Mouse (Mus musculus) intestine, embryonic 14.5 days (tissue): ENCODE data around the gene Vsig10. TPM values are rescaled to one million over a fixed set of nuclear protein-coding genes. Genes with fewer than 3 reads are reported as not detected.

Source experiments
- ATAC-seq: fragments of 200-750 bp; cut with Nextera tagmentation; replicated peaks from 2 replicates; pipeline ENCODE4 v1.8.0; 2017; ENCODE audit warnings: low read depth, moderate number of reproducible peaks, moderate TSS enrichment, moderate library complexity; ENCODE audit not compliant: low FRiP score, low TSS enrichment
- DNase-seq: peaks from one replicate; pipeline ENCODE4 v3.0.0-alpha.2; 2018; ENCODE audit warnings: low spot score
- H3K27ac ChIP-seq: fragments of 300-500 bp; sonication (generic); 2 replicates; pipeline ENCODE4 v1.5.1; 2014; ENCODE audit warnings: low read depth, mild to moderate bottlenecking, control low read depth
- H3K27me3 ChIP-seq: fragments of 300-500 bp; sonication (generic); replicated peaks from 2 replicates; pipeline ENCODE4 v1.6.1; 2014; ENCODE audit warnings: low read length, control low read depth; ENCODE audit not compliant: control insufficient read depth, insufficient read depth
- H3K36me3 ChIP-seq: fragments of 300-500 bp; sonication (generic); 2 replicates; pipeline ENCODE4 v1.6.1; 2014; ENCODE audit warnings: low read length, control low read depth; ENCODE audit not compliant: control insufficient read depth, insufficient read depth
- H3K4me1 ChIP-seq: fragments of 300-500 bp; sonication (generic); replicated peaks from 2 replicates; pipeline ENCODE4 v1.6.1; 2014; ENCODE audit warnings: low read length, control low read depth, mixed read lengths; ENCODE audit not compliant: control insufficient read depth, insufficient read depth
- H3K4me2 ChIP-seq: fragments of 300-500 bp; sonication (generic); 2 replicates; pipeline ENCODE4 v1.6.1; 2014; ENCODE audit warnings: low read length
- H3K4me3 ChIP-seq: fragments of 300-500 bp; sonication (generic); 2 replicates; pipeline ENCODE4 v1.5.1; 2014; ENCODE audit warnings: low read depth, low read length, control low read depth, mixed read lengths
- H3K9ac ChIP-seq: fragments of 300-500 bp; sonication (generic); 2 replicates; pipeline ENCODE4 v1.6.1; 2014; ENCODE audit warnings: mild to moderate bottlenecking, low read length
- H3K9me3 ChIP-seq: fragments of 300-500 bp; sonication (generic); 2 replicates; pipeline ENCODE4 v1.6.1; 2016; ENCODE audit warnings: low read length, control low read depth; ENCODE audit not compliant: control insufficient read depth
- WGBS: fragments of 180-500 bp; shearing (Covaris S2); extraction: QIAGEN DNeasy Blood & Tissue Kit; methylation state at CpG from one replicate; pipeline ENCODE4 v1.1.7; 2014; 5-methylcytosine and 5-hydroxymethylcytosine counted together
- polyA plus RNA-seq: library from polyadenylated mRNA; unstranded; fragments of >200 nt; fragmentation: Nextera tagmentation; extraction: Ambion mirVana; gene quantifications from 2 replicates; pipeline ENCODE4 v1.2.1, GENCODE M21; 2014

Vsig10 gene
- polyA plus RNA-seq, 1 experiment from 2014 or later = 10.0 TPM

DNA sequence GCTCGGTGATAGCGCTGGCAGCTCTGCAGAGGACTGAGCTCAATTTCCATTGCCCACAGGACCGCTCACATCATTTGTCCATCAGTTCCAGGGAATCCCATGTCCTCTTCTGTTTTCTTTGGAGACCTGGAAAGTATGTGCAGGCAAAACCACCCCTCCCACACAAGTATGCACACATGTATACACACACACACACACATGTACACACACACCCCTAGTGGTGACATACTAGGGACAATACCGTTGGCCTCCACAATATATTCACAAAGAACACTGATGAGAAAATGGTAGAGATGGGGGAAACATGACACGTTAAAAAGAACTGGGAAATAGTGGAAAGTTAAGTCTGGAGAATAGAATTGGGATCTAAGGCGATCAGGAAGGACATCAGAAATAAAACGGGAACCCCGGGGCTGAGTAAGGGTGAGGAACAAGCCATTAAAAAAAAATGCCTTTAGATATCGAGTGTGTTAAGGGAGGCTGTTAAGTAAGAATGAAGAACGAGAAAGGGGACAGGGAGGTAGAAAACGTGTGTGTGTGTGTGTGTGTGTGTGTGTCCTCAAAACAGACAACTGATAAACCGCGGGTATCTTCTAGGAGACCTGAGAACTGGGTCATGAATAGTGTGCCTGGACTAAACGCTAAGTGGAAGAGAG lies 36.9 kb downstream of the Vsig10 start:
- WGBS = 42% methylated on average over 14 of the region's 14 CpGs
- H3K9me3 ChIP-seq = no peaks in the 10 kb centered on the region
- peak overlapping the region; percentile 85; the same call in 1 of the 2 replicates for H3K27ac ChIP-seq
- H3K27me3 ChIP-seq = no peaks in the 10 kb centered on the region
- H3K4me3 ChIP-seq = peak overlapping the region; percentile 95; the same call in 1 of the 2 replicates
- H3K4me1 ChIP-seq = peaks cover 34% of the 10 kb centered on the region
- no peak overlapping the region for H3K9ac ChIP-seq
- H3K36me3 ChIP-seq = 0 out of 2 replicates have a peak, but pooled peaks cover 6% of the 10 kb centered on the region
- H3K4me2 ChIP-seq = peak overlapping the region; percentile 91
- DNase-seq (no peak), ATAC-seq (no peak)

DNA sequence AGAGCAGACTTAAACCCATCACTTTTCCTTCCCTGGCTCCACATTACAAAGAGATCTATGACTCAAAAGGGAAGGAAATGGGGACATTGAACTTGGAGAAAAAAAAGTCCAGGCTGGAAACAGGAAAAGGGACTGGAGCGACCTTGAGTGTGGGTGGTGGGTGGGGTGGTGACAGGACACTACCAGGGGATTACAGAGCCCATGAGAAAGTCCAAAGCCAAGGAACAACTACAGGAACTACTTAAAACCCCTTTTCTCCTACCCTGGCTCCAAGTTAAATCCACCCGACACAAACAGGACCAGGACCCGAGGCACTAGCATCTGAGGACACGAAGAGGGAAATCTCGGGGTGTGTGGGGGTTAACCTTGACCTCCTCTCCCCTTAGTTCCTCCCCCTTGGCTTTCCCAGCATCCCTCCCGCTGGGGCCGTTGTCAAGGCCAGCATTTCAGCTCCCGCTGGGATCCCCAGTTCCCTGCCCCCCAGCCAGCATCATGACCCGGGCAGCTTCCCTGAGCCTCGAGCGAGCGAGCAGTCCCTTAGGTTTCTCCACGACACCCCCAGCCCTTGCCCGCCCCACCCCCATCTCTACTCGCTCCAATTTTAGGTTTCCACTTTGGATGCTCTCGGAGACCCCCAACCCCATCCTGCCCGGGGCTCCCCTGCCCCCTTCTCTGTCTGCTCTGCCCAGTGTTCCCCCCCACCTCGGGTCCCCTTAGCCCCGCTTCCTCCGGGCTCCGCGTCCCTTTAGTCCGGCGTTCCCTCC lies 37.7 kb downstream of the Vsig10 start:
- H3K27ac ChIP-seq = peak overlapping the region; percentile 85
- peak overlapping the region; percentile 95 for H3K4me3 ChIP-seq
- under 1% methylated on average over 22 of the region's 24 CpGs for WGBS
- no peaks in the 10 kb centered on the region for H3K27me3 ChIP-seq
- no peaks in the 10 kb centered on the region for H3K9me3 ChIP-seq
- peak overlapping the region; percentile 84 for H3K9ac ChIP-seq
- H3K36me3 ChIP-seq = 0 out of 2 replicates have a peak, but pooled peaks cover 6% of the 10 kb centered on the region
- peak; percentile 79 for DNase-seq
- peak; percentile 14; the same call in 1 of the 2 replicates for ATAC-seq
- peaks cover 37% of the 10 kb centered on the region for H3K4me1 ChIP-seq
- peak overlapping the region; percentile 91 for H3K4me2 ChIP-seq

DNA sequence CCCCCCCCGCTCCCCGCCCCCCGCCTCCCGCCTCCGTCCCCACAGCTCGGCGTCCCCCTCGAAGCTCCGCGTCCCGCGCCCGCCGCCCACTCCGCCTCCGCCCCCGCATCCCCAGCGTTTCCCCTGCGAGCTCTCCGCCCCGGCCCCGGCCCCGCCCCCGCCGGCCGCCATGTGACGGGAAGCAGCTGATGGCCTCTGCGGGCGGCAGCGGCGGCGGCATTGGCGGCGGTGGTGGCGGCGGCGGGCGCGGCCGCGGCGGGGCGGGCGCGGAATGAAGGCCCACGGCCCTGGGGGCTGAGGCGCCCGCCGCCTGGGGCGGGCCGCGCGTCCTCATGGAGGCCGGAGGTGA lies 38.2 kb downstream of the Vsig10 start, which contains the start of gene Wsb2:
Gene Wsb2 (plus strand): TSS at position 176 of the 349 bp plus-strand sequence.
- H3K9ac ChIP-seq = peak within 1 kb of the TSS; percentile 84
- H3K4me3 ChIP-seq = peak within 1 kb of the TSS; percentile 95
- peak; percentile 88 for DNase-seq
- peak; percentile 46; the same call in 1 of the 2 replicates for ATAC-seq
- peak within 1 kb of the TSS; percentile 91 for H3K4me2 ChIP-seq
- no peaks in the 10 kb centered on the region for H3K9me3 ChIP-seq
- 2% methylated on average over 28 of the region's 54 CpGs for WGBS
- H3K36me3 ChIP-seq = 0 out of 2 replicates have a peak, but pooled peaks cover 6% of the 10 kb centered on the region
- peaks cover 39% of the 10 kb centered on the region for H3K4me1 ChIP-seq
- peak within 1 kb of the TSS; percentile 85 for H3K27ac ChIP-seq
- no peaks in the 10 kb centered on the region for H3K27me3 ChIP-seq

DNA sequence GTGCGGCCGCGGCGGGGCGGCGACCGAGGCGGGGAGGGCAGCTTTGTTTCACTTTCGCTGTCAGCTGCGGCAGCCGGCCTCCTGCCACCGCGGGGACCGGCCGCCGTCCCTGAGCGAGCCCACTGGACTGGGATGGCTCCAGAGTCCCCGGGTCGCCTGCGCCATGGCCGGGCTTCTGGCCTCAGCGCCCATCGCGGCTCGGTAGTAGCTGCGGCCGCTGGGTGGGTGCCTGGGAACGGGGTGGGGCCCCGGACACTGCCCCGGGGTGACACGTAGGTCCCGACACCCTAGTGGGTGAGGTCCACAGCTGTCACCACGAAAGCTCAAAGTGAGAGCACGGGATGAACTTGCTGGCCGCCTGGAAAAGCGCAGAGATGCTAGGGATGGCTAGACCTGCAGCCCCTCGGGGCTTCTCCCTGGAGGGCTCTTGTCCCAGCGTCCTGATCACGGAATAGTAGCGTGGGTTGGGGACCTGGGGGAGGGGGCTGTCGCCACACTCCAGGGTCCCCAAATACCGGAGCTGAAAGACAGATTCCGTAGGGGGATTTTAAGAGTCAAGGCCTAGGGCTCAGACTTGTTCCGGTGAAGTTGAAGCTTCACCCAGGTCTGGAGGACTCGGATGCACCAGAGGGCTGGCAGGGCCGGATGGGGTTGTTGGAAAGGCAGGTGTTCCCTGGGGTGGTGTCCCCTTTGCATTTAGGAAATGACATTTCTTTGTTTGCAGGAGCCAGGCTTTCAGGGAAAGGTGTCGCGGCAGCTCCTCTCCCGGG lies 38.8 kb downstream of the Vsig10 start:
- 0 out of 2 replicates have a peak, but pooled peaks cover 3% of the 10 kb centered on the region for H3K36me3 ChIP-seq
- H3K4me3 ChIP-seq = peak overlapping the region; percentile 95
- peak overlapping the region; percentile 84 for H3K9ac ChIP-seq
- DNase-seq (peak; percentile 80), ATAC-seq (peak; percentile 14; the same call in 1 of the 2 replicates)
- no peaks in the 10 kb centered on the region for H3K9me3 ChIP-seq
- peak overlapping the region; percentile 91 for H3K4me2 ChIP-seq
- H3K4me1 ChIP-seq = peaks cover 43% of the 10 kb centered on the region
- WGBS = under 1% methylated on average over 44 of the region's 49 CpGs
- H3K27me3 ChIP-seq = no peaks in the 10 kb centered on the region
- H3K27ac ChIP-seq = peak overlapping the region; percentile 85

DNA sequence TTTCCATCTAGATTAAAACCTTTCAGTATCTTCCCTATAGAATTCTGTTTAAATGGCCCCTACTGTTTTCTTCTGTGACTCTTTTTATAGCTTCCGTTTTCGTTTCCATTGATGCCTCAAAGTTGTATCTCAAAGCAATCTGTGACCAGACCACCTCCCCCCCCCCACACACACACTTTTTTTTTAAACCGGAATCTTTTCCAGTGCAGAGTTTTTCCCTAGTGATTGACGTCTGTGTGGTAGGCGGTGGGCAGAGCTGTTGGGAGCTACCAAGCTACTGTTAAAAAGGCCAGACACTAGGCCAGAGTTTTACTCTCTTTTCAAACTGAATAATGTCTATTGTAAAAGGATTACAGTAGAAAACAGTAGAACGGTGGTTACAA lies 39.4 kb downstream of the Vsig10 start:
- ATAC-seq (no peak), DNase-seq (no peak)
- H3K9ac ChIP-seq = peak overlapping the region; percentile 84
- H3K4me2 ChIP-seq = peak overlapping the region; percentile 91
- peak overlapping the region; percentile 85 for H3K27ac ChIP-seq
- no peaks in the 10 kb centered on the region for H3K9me3 ChIP-seq
- no peaks in the 10 kb centered on the region for H3K36me3 ChIP-seq
- peak overlapping the region; percentile 95 for H3K4me3 ChIP-seq
- H3K27me3 ChIP-seq = no peaks in the 10 kb centered on the region
- peaks cover 45% of the 10 kb centered on the region for H3K4me1 ChIP-seq
- 11% methylated on average over 6 of the region's 6 CpGs for WGBS

DNA sequence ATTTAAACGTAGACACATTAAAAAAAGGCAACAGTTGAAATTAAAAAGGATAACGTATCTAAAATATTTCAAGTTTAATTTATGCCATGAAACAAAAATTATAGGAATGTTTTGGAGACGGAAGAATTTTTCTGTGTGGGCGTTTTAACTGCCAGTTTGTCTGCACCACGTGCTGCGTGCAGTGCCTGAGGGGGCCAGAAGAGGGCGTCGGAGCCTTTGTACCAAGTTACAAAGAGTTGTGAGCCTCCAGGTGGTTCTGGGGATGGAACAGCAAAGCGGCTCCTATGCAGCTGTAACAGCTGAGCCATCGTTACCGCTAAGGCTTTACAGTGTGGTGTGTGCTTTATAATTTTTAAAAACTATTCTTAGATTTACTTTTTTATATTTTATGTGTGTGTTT lies 39.8 kb downstream of the Vsig10 start:
- H3K27ac ChIP-seq = no peak overlapping the region
- no peaks in the 10 kb centered on the region for H3K9me3 ChIP-seq
- H3K4me3 ChIP-seq = peak overlapping the region; percentile 95; the same call in 1 of the 2 replicates
- H3K4me1 ChIP-seq = peaks cover 45% of the 10 kb centered on the region
- no peak overlapping the region for H3K9ac ChIP-seq
- H3K27me3 ChIP-seq = no peaks in the 10 kb centered on the region
- WGBS = 41% methylated on average over 11 of the region's 11 CpGs
- H3K36me3 ChIP-seq = peaks cover 3% of the 10 kb centered on the region; the same call in 1 of the 2 replicates
- H3K4me2 ChIP-seq = peak overlapping the region; percentile 91
- DNase-seq (peak; percentile 85), ATAC-seq (no peak)

DNA sequence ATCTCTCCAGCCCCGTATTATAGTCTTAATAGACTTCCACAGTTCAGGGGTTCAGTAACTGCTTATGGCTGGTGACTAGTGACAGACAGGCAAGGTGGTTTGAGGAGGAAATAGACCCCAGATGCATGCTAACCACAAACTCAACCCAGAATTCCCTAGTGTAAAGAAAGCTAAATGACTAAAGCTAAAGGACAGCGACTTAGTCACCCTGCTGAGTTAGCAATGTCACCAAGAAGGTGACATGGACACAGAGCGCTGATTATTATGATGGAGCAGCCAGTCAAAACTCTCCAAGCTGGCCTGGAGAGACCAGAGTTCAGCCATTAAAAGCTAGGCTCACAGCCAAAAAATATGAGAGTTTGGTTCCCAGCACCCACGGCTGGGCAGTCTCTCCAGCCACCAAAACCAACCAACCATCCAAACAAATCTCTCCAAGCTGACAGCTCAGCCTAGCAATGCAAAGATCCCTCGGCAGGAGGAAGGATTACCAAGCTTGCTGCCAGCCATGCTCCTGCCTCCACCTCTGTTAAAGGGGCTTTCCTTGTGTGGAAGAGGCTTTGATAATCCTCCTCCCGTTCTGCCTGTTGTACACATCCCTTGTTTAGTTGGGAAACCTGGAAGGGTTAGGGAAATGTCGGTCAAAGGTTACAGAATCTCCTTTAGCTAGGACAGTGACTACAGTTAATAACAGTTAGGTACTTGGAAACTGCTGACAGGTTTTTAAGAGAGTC lies 40.8 kb downstream of the Vsig10 start:
- H3K9me3 ChIP-seq = no peaks in the 10 kb centered on the region
- peak overlapping the region; percentile 12; the same call in 1 of the 2 replicates for H3K4me2 ChIP-seq
- H3K9ac ChIP-seq = 0 out of 2 replicates have a peak overlapping the region, but pooled peaks have one; percentile 7
- DNase-seq = no peak
- no peaks in the 10 kb centered on the region for H3K27me3 ChIP-seq
- no peak overlapping the region for H3K4me3 ChIP-seq
- H3K4me1 ChIP-seq = peaks cover 45% of the 10 kb centered on the region
- H3K36me3 ChIP-seq = peaks cover 12% of the 10 kb centered on the region
- ATAC-seq = no peak
- H3K27ac ChIP-seq = peak overlapping the region; percentile 92
- 43% methylated on average over 7 of the region's 7 CpGs for WGBS

DNA sequence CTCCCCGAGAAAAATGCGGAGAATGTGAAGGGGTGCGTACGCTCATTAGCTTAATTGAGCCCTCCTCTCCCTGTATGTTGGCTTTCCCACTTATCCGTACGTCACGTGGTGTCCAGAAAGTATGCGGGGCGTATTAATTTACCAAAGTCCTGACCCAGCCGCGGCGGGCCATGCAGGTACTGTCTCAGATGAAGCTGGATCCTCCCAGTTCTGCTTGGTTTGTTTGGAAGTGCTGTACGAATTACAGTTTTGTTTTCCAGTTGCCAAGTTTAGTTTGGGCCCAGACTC lies 41.3 kb downstream of the Vsig10 start:
- ATAC-seq = no peak
- H3K9me3 ChIP-seq = no peaks in the 10 kb centered on the region
- WGBS = 57% methylated on average over 13 of the region's 13 CpGs
- no peak overlapping the region for H3K9ac ChIP-seq
- H3K27ac ChIP-seq = peak overlapping the region; percentile 92
- no peak overlapping the region for H3K4me3 ChIP-seq
- peaks cover 45% of the 10 kb centered on the region for H3K4me1 ChIP-seq
- no peak for DNase-seq
- peak overlapping the region; percentile 12; the same call in 1 of the 2 replicates for H3K4me2 ChIP-seq
- peaks cover 17% of the 10 kb centered on the region for H3K36me3 ChIP-seq
- H3K27me3 ChIP-seq = no peaks in the 10 kb centered on the region
